Mouse (Mus musculus) hindbrain, embryonic 14.5 days (tissue): ENCODE results near the gene Ccm2. TPM values are rescaled to one million over a fixed set of nuclear protein-coding genes. Genes with fewer than 3 reads are reported as not detected.

Source experiments
- ATAC-seq: fragments of 200-750 bp; cut with Nextera tagmentation; 2 replicates; pipeline ENCODE4 v1.8.0; 2017; ENCODE audit warnings: moderate number of reproducible peaks, mild to moderate bottlenecking, moderate TSS enrichment, moderate library complexity; ENCODE audit not compliant: low FRiP score
- DNase-seq: peaks from one replicate; pipeline ENCODE4 v3.0.0-alpha.2; 2015; ENCODE audit warnings: low spot score
- H3K27ac ChIP-seq: fragments of 300-500 bp; sonication (generic); 2 replicates; pipeline ENCODE4 v1.5.1; 2014; ENCODE audit warnings: mild to moderate bottlenecking, moderate library complexity
- H3K27me3 ChIP-seq: fragments of 300-500 bp; sonication (generic); 2 replicates; pipeline ENCODE4 v1.6.1; 2014; ENCODE audit warnings: mild to moderate bottlenecking, low read length, mixed read lengths; ENCODE audit not compliant: control insufficient read depth, insufficient read depth
- H3K36me3 ChIP-seq: fragments of 300-500 bp; sonication (generic); replicated peaks from 2 replicates; pipeline ENCODE4 v1.6.1; 2014; ENCODE audit not compliant: control insufficient read depth, insufficient read depth
- H3K4me1 ChIP-seq: fragments of 300-500 bp; sonication (generic); replicated peaks from 2 replicates; pipeline ENCODE4 v1.6.1; 2014; ENCODE audit warnings: antibody characterized with exemption, low read length, mixed read lengths; ENCODE audit not compliant: control insufficient read depth, insufficient read depth
- H3K4me2 ChIP-seq: fragments of 300-500 bp; sonication (generic); replicated peaks from 2 replicates; pipeline ENCODE4 v1.6.1; 2014; ENCODE audit warnings: mild to moderate bottlenecking, moderate library complexity
- H3K4me3 ChIP-seq: fragments of 300-500 bp; sonication (generic); replicated peaks from 2 replicates; pipeline ENCODE4 v1.5.1; 2014; ENCODE audit warnings: mild to moderate bottlenecking, low read length
- H3K9ac ChIP-seq: fragments of 300-500 bp; sonication (generic); 2 replicates; pipeline ENCODE4 v1.6.1; 2014
- H3K9me3 ChIP-seq: fragments of 300-500 bp; sonication (generic); 2 replicates; pipeline ENCODE4 v1.6.1; 2016; ENCODE audit warnings: low read length; ENCODE audit not compliant: control insufficient read depth
- WGBS: fragments of 180-500 bp; shearing (Covaris S2); extraction: QIAGEN DNeasy Blood & Tissue Kit; methylation state at CpG from one replicate; pipeline ENCODE4 v1.1.7; 2014; 5-methylcytosine and 5-hydroxymethylcytosine counted together
- polyA plus RNA-seq: library from polyadenylated mRNA; unstranded; fragments of >200 nt; fragmentation: Nextera tagmentation; extraction: Ambion mirVana; gene quantifications from 2 replicates; pipeline ENCODE4 v1.2.1, GENCODE M21; 2014

Gene Ccm2
- polyA plus RNA-seq, 1 experiment from 2014 or later, result 89.4 TPM

DNA sequence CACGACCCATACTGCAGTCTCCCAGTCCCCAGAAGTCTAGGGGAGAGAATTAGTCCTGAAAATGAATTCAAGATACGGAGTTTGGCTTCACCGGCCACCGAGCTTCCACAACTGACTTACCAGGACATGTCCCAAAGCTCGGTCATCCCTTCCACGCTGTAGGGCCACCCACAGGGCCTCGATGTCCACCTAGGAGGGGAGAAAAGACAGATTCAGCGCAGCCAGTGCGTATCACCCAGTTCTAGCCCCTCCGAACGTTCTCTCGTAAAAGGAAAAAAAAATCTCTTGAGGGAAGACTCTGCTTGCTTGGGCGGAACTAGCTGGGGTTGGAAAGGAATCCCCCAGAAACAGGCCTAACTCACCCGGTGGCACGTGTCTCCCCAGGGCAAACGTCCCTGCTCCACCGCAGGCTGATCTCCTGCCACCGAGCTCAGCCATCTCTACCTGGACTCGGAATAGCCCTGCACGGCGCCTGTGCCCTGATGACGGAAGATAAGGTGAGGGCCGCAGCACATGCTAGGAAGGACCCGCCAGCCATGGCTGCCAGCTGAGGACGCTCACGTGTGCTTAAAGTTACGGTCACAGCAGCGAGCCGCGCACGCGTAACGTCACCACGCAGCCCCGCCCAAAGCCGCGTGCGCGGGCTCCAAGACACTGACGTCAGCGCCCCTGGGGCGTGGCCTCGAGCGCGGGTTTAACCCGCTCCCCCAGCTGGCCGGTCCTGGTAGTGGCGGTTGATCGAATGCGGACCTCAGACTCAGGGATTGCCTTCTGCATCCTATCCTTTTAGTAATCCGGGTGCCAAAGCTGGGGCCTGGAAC, 18.3 kb upstream of the Ccm2 start:
- under 1% methylated on average over 49 of the region's 51 CpGs for WGBS
- Histone ChIP-seq H3K4me3 (peak overlapping the region; percentile 52), H3K36me3 (peaks cover 26% of the 10 kb centered on the region), H3K27ac (peak overlapping the region; percentile 69), H3K9me3 (no peaks in the 10 kb centered on the region), H3K4me2 (peak overlapping the region; percentile 64), H3K27me3 (no peaks in the 10 kb centered on the region), H3K9ac (peak overlapping the region; percentile 66), H3K4me1 (peaks cover 9% of the 10 kb centered on the region)
- DNase-seq, result peak; percentile 100
- peak; percentile 97 for ATAC-seq

DNA sequence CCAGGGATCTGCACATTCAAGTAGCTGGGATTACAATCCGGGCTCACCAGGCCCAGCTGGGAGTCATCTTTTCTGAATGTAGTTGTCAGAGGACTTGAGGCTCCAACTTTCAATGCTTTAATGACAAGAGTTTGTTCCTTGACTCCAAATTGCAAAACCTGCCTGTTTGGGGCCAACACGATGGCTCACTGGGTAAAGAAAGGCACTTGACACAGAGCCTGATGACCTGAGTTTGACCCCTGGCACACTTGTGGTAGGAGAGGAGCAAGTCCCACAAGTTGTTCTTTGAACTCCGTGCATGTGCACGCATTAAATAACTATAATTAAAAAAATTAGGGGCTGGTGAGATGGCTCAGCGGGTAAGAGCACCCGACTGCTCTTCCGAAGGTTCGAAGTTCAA, 16.7 kb upstream of the Ccm2 start:
- Histone ChIP-seq H3K4me3 (no peak overlapping the region), H3K27ac (no peak overlapping the region), H3K4me2 (no peak overlapping the region), H3K36me3 (peaks cover 18% of the 10 kb centered on the region), H3K9ac (no peak overlapping the region), H3K9me3 (no peaks in the 10 kb centered on the region), H3K27me3 (no peaks in the 10 kb centered on the region), H3K4me1 (peaks cover 9% of the 10 kb centered on the region)
- ATAC-seq (no peak), DNase-seq (no peak)
- 92% methylated on average over 8 of the region's 8 CpGs for WGBS

DNA sequence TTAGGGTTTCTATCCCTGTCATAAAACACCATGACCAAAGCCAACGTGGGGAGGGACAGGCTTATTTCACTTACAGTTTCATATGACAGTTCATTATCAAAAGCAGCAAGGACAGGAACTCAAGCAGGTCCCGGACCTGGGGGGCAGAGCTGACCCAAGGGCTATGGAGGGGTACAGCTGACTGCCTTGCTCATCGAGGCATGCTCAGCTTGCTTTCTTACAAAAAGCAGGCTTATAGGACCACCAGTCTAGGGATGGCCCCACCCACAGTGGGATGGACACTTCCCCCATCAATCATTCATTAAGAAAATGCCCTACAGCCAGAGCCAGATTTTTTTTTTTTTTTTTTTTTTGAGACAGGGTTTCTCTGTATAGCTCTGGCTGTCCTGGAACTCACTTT, 15.9 kb upstream of the Ccm2 start:
- Histone ChIP-seq H3K9ac (no peak overlapping the region), H3K9me3 (no peaks in the 10 kb centered on the region), H3K4me3 (no peak overlapping the region), H3K36me3 (peaks cover 10% of the 10 kb centered on the region), H3K4me2 (no peak overlapping the region), H3K4me1 (peaks cover 9% of the 10 kb centered on the region), H3K27me3 (no peaks in the 10 kb centered on the region), H3K27ac (no peak overlapping the region)
- no peak for DNase-seq
- 89% methylated on average over 3 of the region's 3 CpGs for whole genome bisulfite sequencing
- ATAC-seq, result no peak

DNA sequence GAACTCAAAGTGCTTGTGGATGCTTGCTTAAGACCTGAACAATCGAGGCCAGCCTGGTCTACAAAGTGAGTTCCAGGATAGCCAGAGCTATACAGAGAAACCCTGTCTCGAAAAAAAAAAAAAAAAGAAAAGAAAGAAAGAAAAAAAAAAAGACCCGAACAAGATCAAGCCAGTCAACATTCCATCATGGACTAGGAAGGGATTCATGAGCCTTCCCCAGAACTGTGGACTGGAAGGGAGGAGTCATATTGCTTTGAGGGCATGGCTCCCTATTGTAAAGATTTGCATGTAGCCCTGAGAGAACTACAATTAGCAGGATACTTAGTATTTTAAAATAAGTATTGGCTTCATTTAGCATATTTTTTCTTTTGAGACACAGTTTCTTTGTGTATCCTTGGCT, 2.0 kb upstream of the Ccm2 start:
- Histone ChIP-seq H3K4me3 (no peak overlapping the region), H3K4me2 (no peak overlapping the region), H3K36me3 (no peaks in the 10 kb centered on the region), H3K4me1 (peaks cover 14% of the 10 kb centered on the region), H3K27me3 (no peaks in the 10 kb centered on the region), H3K27ac (no peak overlapping the region), H3K9me3 (no peaks in the 10 kb centered on the region), H3K9ac (no peak overlapping the region)
- ATAC-seq, result no peak
- DNase-seq, result no peak
- 96% methylated on average over 3 of the region's 3 CpGs for WGBS

GRCm38 (mm10) chr11:6545186-6545856, 1.4 kb upstream of the Ccm2 start:
- Histone ChIP-seq H3K4me3 (no peak overlapping the region), H3K9me3 (no peaks in the 10 kb centered on the region), H3K4me2 (peak overlapping the region; percentile 75; the same call in 1 of the 2 replicates), H3K27me3 (no peaks in the 10 kb centered on the region), H3K4me1 (peaks cover 14% of the 10 kb centered on the region), H3K36me3 (no peaks in the 10 kb centered on the region), H3K27ac (peak overlapping the region; percentile 93), H3K9ac (peak overlapping the region; percentile 80; the same call in 1 of the 2 replicates)
- DNase-seq, result no peak
- WGBS, result 98% methylated on average over 4 of the region's 4 CpGs
- no peak for ATAC-seq

DNA sequence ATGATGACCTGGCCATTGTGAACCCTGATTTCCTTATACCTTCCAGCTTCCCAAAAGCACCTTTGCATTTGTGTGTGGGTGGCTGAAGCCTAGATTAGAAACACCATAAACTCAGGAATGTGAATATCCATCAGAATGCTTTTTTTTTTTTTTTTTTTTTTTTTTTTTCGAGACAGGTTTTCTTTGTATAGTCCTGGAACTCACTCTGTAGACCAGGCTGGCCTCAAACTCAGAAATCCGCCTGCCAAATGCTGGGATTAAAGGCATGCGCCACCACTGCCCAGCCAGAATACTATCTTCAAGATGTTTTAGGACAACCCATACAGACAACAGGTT, 862 bp upstream of the Ccm2 start:
- Histone ChIP-seq H3K4me1 (peaks cover 14% of the 10 kb centered on the region), H3K4me3 (peak overlapping the region; percentile 75), H3K9me3 (no peaks in the 10 kb centered on the region), H3K4me2 (peak overlapping the region; percentile 75), H3K27ac (peak overlapping the region; percentile 93), H3K36me3 (no peaks in the 10 kb centered on the region), H3K9ac (peak overlapping the region; percentile 80), H3K27me3 (no peaks in the 10 kb centered on the region)
- 13% methylated on average over 3 of the region's 3 CpGs for WGBS
- ATAC-seq (peak; percentile 6; the same call in 1 of the 2 replicates), DNase-seq (no peak)

DNA sequence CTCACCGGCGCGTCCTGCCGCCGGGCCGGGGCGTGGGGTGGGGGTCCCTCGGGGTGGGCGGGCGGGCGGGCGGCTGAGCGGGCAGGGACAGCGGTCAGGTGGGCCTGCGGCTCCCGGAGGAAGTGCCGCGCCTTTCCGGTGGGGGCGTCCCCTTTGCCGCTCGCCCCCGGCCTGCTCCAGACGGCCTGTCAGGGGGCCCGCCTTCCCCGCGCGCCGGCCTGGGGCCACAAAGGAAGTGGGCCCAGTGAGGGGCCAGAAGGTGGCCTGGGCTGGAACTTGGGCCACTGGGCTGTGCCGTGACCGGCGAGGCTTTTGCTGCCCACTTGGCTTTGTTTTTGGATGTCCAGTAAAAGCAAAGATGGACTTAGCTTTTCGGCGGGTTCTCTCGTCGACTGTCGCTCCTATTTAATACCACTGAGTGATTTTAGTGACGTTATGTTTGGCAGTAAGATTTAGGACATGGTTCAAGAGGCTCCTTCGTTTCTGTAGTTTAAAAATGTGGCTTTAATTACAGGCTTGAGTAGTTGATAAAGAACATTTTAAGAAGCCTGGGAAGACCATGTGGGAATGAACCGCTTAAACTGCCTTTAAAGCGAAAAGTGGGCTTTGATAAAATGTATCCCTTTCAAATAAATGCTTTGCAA, 472 bp downstream of the Ccm2 start:
- peaks cover 14% of the 10 kb centered on the region for H3K4me1 ChIP-seq
- WGBS, result under 1% methylated on average over 34 of the region's 41 CpGs
- H3K4me2 ChIP-seq, result peak overlapping the region; percentile 75
- DNase-seq (peak; percentile 41), ATAC-seq (no peak; the same call in none of the 2 replicates)
- H3K4me3 ChIP-seq, result peak overlapping the region; percentile 75
- H3K27ac ChIP-seq, result peak overlapping the region; percentile 93
- H3K9me3 ChIP-seq, result no peaks in the 10 kb centered on the region
- peak overlapping the region; percentile 80 for H3K9ac ChIP-seq
- H3K36me3 ChIP-seq, result peaks cover 4% of the 10 kb centered on the region; the same call in 1 of the 2 replicates
- no peaks in the 10 kb centered on the region for H3K27me3 ChIP-seq

DNA sequence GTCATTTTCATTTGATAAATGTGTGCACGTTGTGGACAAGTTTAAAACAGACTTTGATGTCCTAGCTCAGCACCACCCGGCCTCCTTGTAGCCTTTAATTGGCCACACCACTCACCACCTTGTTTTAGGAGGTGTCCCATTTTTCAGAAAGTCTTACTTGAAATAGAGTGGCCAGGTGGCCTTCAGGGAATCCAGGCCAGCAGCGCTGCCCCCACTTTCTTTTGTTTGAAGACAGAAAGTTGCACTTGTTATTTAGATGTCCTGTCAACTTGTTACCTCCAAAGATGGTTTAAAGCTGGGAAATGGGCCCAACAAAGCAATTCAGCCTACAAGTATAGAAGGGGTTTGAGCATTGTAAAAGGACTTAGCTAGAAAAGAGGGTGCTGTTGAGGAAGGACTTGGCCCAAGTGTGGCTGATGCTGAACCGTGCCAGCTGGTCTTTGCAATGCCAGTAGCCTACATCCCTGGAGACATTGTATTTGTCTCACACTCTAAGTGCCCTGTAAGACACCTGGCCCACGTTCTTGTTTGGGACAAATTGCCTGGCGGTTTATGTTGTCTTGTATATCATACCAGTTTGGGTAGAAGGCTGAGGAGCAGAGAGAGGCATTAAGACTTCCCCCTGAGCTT, 1.1 kb downstream of the Ccm2 start:
- ATAC-seq, result no peak
- WGBS, result 28% methylated on average over 6 of the region's 6 CpGs
- peak overlapping the region; percentile 75 for H3K4me2 ChIP-seq

GRCm38 (mm10) chr11:6549770-6550169, 3.1 kb downstream of the Ccm2 start:
- peaks cover 14% of the 10 kb centered on the region for H3K4me1 ChIP-seq
- peaks cover 4% of the 10 kb centered on the region; the same call in 1 of the 2 replicates for H3K36me3 ChIP-seq
- no peak overlapping the region for H3K4me3 ChIP-seq
- no peak for DNase-seq
- ATAC-seq, result no peak
- no peaks in the 10 kb centered on the region for H3K9me3 ChIP-seq
- no peak overlapping the region for H3K9ac ChIP-seq
- 96% methylated on average over 2 of the region's 2 CpGs for WGBS
- no peak overlapping the region for H3K4me2 ChIP-seq
- H3K27ac ChIP-seq, result no peak overlapping the region
- H3K27me3 ChIP-seq, result no peaks in the 10 kb centered on the region

More for the DNA sequence above, 1.1 kb downstream of the Ccm2 start:
- Histone ChIP-seq H3K27ac (peak overlapping the region; percentile 93), H3K4me3 (peak overlapping the region; percentile 75), H3K27me3 (no peaks in the 10 kb centered on the region), H3K4me1 (peaks cover 14% of the 10 kb centered on the region), H3K36me3 (peaks cover 4% of the 10 kb centered on the region; the same call in 1 of the 2 replicates), H3K9me3 (no peaks in the 10 kb centered on the region), H3K9ac (peak overlapping the region; percentile 80)
- no peak for DNase-seq
